Mouse (Mus musculus): ENCODE results near the gene Chl1. TPM values are rescaled to one million over a fixed set of nuclear protein-coding genes. Genes with fewer than 3 reads are reported as not detected.

Gene Chl1
- polyA plus RNA-seq, 1 experiment, result 1.3 TPM

DNA sequence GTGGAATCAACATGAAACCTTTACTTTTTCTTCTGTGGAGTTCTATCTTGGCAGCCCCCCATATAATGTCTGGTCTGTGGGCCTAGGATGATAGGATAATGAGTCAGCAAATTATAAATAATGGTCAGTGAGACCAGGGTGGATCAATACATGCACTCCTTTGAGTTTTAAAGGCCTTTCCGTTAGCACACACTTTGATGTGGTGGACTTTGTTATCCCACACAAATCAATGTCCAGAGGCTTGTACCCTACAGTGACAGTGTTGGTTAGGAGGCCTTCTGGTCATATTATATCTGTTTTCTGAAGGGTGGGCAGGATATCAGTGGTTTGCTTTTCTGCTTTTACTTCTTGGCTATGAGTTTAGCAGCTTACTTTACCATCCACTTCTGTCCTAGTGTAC, 62.3 kb downstream of the Chl1 start:
- TF ChIP-seq CTCF (IDR thresholded peaks at IDR 0.05; ENCODE audit: insufficient read depth, low read length), result no peak
- no peak for TF ChIP-seq POLR2A (IDR thresholded peaks at IDR 0.05; ENCODE audit: borderline replicate concordance, extremely low read depth, low read depth, low read length)
- DNase-seq, result no peak
- WGBS, result 78% methylated on average over 1 of the region's 1 CpGs

DNA sequence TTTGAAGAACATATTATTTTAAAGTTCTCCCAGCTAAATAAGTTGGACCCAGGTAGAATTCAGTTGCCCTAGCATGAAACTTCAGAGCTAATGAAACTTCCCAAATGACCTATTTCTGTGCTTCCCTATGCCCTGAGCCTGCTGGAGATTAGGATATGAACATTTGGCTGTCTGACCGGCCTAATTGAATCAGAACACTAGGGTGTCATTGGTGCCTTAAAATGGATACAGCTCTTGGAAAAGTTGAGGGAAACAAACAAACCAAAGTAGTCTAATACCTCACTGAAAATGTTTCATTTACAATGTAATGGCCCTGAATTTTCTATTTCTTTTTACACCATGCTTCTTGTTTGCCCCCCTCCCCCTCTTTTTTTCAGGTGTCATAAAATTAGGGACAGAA, 73.8 kb downstream of the Chl1 start:
- no peak overlapping the region for H3K4me3 ChIP-seq (replicated peaks; ENCODE audit: extremely low read depth, low read depth, low read length)
- 91% methylated on average over 1 of the region's 1 CpGs for WGBS
- no peak for DNase-seq
- H3K4me1 ChIP-seq (ENCODE audit: control insufficient read depth, insufficient read depth, low read length), result no peaks in the 10 kb centered on the region
- TF ChIP-seq CTCF (IDR thresholded peaks at IDR 0.05; ENCODE audit: insufficient read depth, low read length) (no peak), POLR2A (IDR thresholded peaks at IDR 0.05; ENCODE audit: borderline replicate concordance, extremely low read depth, low read depth, low read length) (no peak)

More for the DNA sequence above, 62.3 kb downstream of the Chl1 start:
- H3K4me1 ChIP-seq (ENCODE audit: control insufficient read depth, insufficient read depth, low read length), result no peaks in the 10 kb centered on the region
- H3K4me3 ChIP-seq (replicated peaks; ENCODE audit: extremely low read depth, low read depth, low read length), result no peak overlapping the region

DNA sequence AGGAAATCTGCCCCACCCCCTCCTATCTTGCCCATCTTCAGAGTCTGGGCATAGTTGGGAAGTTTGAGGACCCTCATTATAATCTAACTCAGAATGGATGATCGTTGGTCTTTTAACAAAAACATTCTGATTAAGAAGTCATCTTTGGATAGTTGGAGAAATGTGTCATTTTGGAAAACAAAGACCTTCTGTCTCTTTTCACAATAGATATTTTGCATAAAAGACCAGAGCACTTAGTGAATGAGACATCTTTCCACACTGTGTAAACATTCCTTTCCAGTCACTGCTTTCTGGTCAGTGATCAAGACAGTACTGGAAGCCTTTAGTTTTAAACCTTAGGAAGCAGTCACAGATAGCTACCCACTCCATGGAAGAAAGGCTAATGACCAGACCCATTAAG, 75.3 kb downstream of the Chl1 start:
- DNase-seq, result no peak
- WGBS, result 37% methylated on average over 1 of the region's 1 CpGs
- Histone ChIP-seq H3K4me1 (ENCODE audit: control insufficient read depth, insufficient read depth, low read length) (no peaks in the 10 kb centered on the region), H3K4me3 (replicated peaks; ENCODE audit: extremely low read depth, low read depth, low read length) (no peak overlapping the region)
- TF ChIP-seq POLR2A (IDR thresholded peaks at IDR 0.05; ENCODE audit: borderline replicate concordance, extremely low read depth, low read depth, low read length) (no peak), CTCF (IDR thresholded peaks at IDR 0.05; ENCODE audit: insufficient read depth, low read length) (no peak)

DNA sequence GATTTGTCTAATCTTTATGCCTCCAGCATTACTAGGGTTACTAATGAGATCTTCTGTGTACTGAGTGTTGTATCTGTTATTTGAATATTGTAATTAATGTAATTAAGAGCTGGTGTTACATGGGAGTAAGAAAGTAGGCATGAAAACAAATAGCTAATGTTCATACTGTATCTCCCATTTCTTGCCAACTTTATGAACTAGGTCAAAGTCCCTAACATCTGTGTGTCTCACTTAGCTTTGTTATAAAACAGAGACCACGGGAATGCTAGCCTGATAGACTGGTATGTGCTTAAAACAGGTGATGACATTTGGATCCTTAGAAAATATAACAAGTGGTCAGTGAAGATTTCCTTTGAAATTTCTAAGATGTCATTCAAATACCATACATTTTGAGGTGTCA, 75.7 kb downstream of the Chl1 start:
- Histone ChIP-seq H3K4me3 (replicated peaks; ENCODE audit: extremely low read depth, low read depth, low read length) (no peak overlapping the region), H3K4me1 (ENCODE audit: control insufficient read depth, insufficient read depth, low read length) (no peaks in the 10 kb centered on the region)
- TF ChIP-seq POLR2A (IDR thresholded peaks at IDR 0.05; ENCODE audit: borderline replicate concordance, extremely low read depth, low read depth, low read length) (no peak), CTCF (IDR thresholded peaks at IDR 0.05; ENCODE audit: insufficient read depth, low read length) (no peak)
- DNase-seq, result no peak
- 56% methylated on average over 1 of the region's 1 CpGs for WGBS

DNA sequence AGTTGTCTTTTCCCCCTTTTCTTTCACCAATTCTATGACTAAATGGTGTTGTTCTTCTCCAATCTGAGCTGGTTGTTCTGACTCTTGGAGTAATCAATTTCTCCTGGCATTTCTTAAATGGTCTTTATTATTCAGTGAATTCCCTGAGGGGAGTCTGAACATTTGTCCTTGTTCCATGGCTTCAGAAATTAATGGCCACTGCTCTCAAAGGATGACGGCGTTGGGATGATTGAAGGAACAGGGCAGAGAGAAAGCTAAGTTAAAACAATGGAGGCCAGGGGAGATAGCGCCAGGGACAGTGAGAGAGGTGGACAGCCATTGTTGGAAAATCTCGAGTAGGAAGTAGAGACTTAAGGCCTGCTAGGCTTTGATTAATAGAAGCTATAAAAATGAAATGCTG, 91.7 kb downstream of the Chl1 start:
- Histone ChIP-seq H3K4me3 (replicated peaks; ENCODE audit: extremely low read depth, low read depth, low read length) (no peak overlapping the region), H3K4me1 (ENCODE audit: control insufficient read depth, insufficient read depth, low read length) (no peaks in the 10 kb centered on the region)
- no peak for DNase-seq
- WGBS, result 60% methylated on average over 4 of the region's 4 CpGs
- TF ChIP-seq POLR2A (IDR thresholded peaks at IDR 0.05; ENCODE audit: borderline replicate concordance, extremely low read depth, low read depth, low read length) (no peak), CTCF (IDR thresholded peaks at IDR 0.05; ENCODE audit: insufficient read depth, low read length) (no peak)

DNA sequence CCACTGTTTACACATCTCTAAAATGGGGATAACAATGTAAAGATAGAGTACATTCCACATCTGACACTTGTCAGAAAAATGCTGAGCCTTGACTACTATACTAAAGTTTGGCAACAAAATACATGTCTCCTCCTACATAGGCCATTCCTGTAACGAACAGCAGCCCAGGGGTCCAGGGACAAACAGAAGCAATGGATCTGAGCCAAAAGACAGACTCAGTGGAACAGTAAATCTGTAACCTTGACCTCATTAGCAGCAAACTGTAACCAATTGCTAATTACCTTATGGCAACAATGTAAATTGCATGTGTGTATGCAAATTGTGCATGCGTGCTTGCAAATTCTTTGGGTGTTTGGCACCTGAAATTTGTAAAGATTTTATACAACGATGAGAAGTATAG, 100.3 kb downstream of the Chl1 start:
- H3K4me3 ChIP-seq (replicated peaks; ENCODE audit: extremely low read depth, low read depth, low read length), result no peak overlapping the region
- 75% methylated on average over 3 of the region's 3 CpGs for WGBS

DNA sequence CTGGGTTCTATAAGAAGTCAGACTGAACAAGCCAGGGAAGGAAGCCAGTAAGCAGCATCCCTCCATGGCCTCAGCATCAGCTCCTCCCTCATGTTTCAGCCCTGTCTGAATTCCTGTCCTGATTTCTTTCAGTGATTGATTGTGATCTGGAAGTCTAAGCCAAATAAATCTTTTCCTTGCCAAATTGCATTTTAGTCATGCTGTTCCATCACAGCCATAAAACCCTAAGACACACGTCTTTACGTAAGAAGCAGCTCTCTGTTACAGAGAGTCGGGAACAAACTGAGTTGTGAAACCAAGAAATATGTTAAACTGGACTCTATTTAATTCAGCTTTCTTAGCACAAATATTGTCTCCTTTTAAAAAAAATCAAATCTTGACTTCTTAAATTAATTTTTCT, 102.2 kb downstream of the Chl1 start:
- no peak for DNase-seq
- Histone ChIP-seq H3K4me1 (ENCODE audit: control insufficient read depth, insufficient read depth, low read length) (no peaks in the 10 kb centered on the region), H3K4me3 (replicated peaks; ENCODE audit: extremely low read depth, low read depth, low read length) (no peak overlapping the region)
- TF ChIP-seq POLR2A (IDR thresholded peaks at IDR 0.05; ENCODE audit: borderline replicate concordance, extremely low read depth, low read depth, low read length) (no peak), CTCF (IDR thresholded peaks at IDR 0.05; ENCODE audit: insufficient read depth, low read length) (no peak)
- 70% methylated on average over 3 of the region's 3 CpGs for WGBS

More for the DNA sequence above, 100.3 kb downstream of the Chl1 start:
- DNase-seq, result no peak
- no peaks in the 10 kb centered on the region for H3K4me1 ChIP-seq (ENCODE audit: control insufficient read depth, insufficient read depth, low read length)
- TF ChIP-seq CTCF (IDR thresholded peaks at IDR 0.05; ENCODE audit: insufficient read depth, low read length) (no peak), POLR2A (IDR thresholded peaks at IDR 0.05; ENCODE audit: borderline replicate concordance, extremely low read depth, low read depth, low read length) (no peak)

DNA sequence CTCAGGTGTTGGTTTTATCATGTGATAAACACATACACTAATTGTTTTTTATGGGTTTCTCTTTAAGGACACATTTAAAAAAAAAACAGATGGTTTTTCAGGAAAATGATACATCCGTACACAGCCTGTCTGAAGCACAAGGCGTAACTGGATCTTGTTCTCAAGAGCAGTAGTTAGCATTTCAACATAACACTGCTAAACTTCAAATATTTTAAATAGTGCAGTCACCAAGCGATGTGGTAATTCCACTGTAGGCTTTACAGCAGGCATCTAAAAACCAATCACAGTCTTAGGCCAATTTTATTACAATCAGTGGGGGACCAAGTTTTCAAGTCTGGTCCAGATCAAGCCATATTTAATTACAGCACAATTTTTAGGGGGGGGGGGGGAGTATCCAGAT, 103.3 kb downstream of the Chl1 start:
- TF ChIP-seq POLR2A (IDR thresholded peaks at IDR 0.05; ENCODE audit: borderline replicate concordance, extremely low read depth, low read depth, low read length) (no peak), CTCF (IDR thresholded peaks at IDR 0.05; ENCODE audit: insufficient read depth, low read length) (no peak)
- 71% methylated on average over 3 of the region's 3 CpGs for WGBS
- no peaks in the 10 kb centered on the region for H3K4me1 ChIP-seq (ENCODE audit: control insufficient read depth, insufficient read depth, low read length)
- DNase-seq, result no peak
- no peak overlapping the region for H3K4me3 ChIP-seq (replicated peaks; ENCODE audit: extremely low read depth, low read depth, low read length)

DNA sequence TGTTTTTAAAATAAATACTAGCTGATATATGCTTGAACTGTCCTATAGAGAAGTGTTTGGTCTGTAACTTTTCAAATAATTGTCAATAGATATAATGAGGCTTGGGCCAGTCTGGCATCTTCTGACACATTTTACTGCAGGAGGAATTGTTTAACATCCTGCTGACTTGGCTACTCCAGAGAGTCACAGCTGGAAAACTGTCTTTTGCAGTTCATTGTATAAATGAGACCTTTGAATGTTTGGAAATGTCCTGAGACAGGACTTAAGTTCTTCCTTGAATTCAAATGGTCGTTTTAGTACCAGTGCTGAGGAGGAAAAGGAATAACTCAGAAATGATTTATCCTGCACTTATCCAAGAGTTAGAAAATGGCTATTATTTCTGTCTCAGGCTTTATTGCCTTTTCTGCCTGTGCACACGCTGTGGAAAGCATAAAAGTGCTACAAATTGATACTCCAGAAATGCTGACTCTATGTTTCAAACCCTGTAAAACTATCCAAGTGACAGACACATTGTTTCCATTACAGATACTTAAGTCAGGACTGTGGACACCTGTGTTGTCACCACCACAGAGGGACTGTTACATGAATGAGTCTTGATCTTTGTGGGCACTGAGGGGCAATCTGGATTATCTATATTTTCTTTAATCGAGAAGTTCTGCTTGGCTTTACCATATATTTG, 105.7 kb downstream of the Chl1 start:
- WGBS, result 43% methylated on average over 3 of the region's 3 CpGs
- Histone ChIP-seq H3K4me3 (replicated peaks; ENCODE audit: extremely low read depth, low read depth, low read length) (no peak overlapping the region), H3K4me1 (ENCODE audit: control insufficient read depth, insufficient read depth, low read length) (no peaks in the 10 kb centered on the region)
- no peak for TF ChIP-seq CTCF (IDR thresholded peaks at IDR 0.05; ENCODE audit: insufficient read depth, low read length)
- TF ChIP-seq POLR2A (IDR thresholded peaks at IDR 0.05; ENCODE audit: borderline replicate concordance, extremely low read depth, low read depth, low read length), result no peak
- DNase-seq, result no peak

DNA sequence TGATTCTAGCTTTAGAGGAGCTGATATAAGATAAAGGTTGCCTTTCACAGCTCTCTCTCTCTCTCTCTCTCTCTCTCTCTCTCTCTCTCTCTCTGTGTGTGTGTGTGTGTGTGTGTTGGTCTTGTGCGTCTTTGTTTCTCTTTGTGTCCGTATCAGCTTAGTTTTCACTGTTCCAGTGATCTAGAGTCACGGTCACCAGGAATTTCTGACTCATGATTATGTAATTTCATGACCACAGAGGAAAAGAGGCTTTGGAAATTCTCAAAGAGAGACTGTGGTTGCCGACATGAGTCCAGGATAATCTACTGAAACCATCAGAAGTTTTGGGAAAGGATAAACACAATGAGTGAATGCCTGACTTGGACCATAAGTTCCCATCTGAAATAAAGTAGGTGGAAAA, 110.5 kb downstream of the Chl1 start:
- WGBS, result 55% methylated on average over 4 of the region's 4 CpGs
- no peak for DNase-seq
- no peak overlapping the region for H3K4me3 ChIP-seq (replicated peaks; ENCODE audit: extremely low read depth, low read depth, low read length)
- TF ChIP-seq POLR2A (IDR thresholded peaks at IDR 0.05; ENCODE audit: borderline replicate concordance, extremely low read depth, low read depth, low read length) (no peak), CTCF (IDR thresholded peaks at IDR 0.05; ENCODE audit: insufficient read depth, low read length) (no peak)
- H3K4me1 ChIP-seq (ENCODE audit: control insufficient read depth, insufficient read depth, low read length), result no peaks in the 10 kb centered on the region
